In the genomic region with DNA sequence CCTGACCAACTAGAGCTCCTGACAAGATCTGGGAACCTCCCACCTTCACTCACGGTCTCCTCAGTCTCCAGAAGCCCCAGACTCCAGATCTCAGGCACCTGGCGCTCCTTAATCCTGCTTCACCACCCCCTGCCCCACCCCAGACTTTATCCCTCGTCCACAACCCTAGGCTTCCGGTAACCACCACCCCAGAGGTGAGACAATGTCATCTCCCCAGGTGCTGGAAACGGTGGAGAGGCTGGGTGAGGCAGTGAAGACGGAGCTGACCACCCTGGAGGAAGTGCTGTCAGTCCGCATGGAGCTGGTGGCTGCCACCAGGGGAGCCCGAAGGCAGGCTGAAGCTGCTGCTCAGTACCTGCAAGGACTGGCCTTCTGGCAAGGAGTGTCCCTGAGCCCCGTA, we compare ENCODE assay signal across 9 mouse cellular contexts. TPM values are rescaled to one million over a fixed set of nuclear protein-coding genes. Genes with fewer than 3 reads are reported as not detected.
DNase-seq lines count a peak whose midpoint lies in the region; ATAC-seq and TF ChIP-seq lines count a peak whose summit lies in the region.
"Had no signal": no experiment of that assay in that cellular context is flagged by ENCODE, and none has a peak within 500 bp of the region (broad histone marks: within the 10 kb centered on the region; RNA-seq: fewer than 3 reads in every experiment).

No protein-coding gene starts in this region.

- WGBS in forebrain, embryonic 13.5 days, result 34% methylated on average over 9 of the region's 9 CpGs
- 25% methylated on average over 9 of the region's 9 CpGs for WGBS in midbrain, embryonic 12.5 days

- H3K9me3 ChIP-seq in ES-Bruce4 (replicated peaks; ENCODE audit: control insufficient read depth, insufficient read depth, low read length, poor library complexity, severe bottlenecking), result no peaks in the 10 kb centered on the region
- no peaks in the 10 kb centered on the region for H3K9me3 ChIP-seq in forebrain, embryonic 13.5 days (replicated peaks)
- no peaks in the 10 kb centered on the region for H3K9me3 ChIP-seq in midbrain, embryonic 12.5 days
- H3K9me3 ChIP-seq: lung, embryonic 15.5 days had no signal

- peaks cover 6% of the 10 kb centered on the region for H3K4me1 ChIP-seq in ES-Bruce4 (ENCODE audit: control insufficient read depth, insufficient read depth, low read length)
- H3K4me1 ChIP-seq in forebrain, embryonic 13.5 days, result peaks cover 80% of the 10 kb centered on the region
- H3K4me1 ChIP-seq in midbrain, embryonic 12.5 days, result peaks cover 57% of the 10 kb centered on the region

- peak; percentile 88 for TF ChIP-seq EP300 in ES-Bruce4 (IDR thresholded peaks at IDR 0.05; ENCODE audit: insufficient read depth, low read depth, low read length)

- H3K4me3 ChIP-seq in ES-Bruce4 (ENCODE audit: low read depth, low read length), result no peak overlapping the region
- H3K4me3 ChIP-seq in forebrain, embryonic 13.5 days, result peak overlapping the region; percentile 25; the same call in 1 of the 2 replicates
- no peak overlapping the region for H3K4me3 ChIP-seq in midbrain, embryonic 12.5 days
- H3K4me3 ChIP-seq: lung, embryonic 15.5 days had no signal

- DNase-seq in cerebellum, adult 8-10 months, result peak; percentile 16
- DNase-seq in cerebellum, adult 9-10 months, result no peak
- no peak for DNase-seq in urinary bladder, postnatal 25 days (ENCODE audit: low spot score)
- no peak for DNase-seq in urinary bladder, adult 2 months (ENCODE audit: low spot score)

- no peaks in the 10 kb centered on the region for H3K27me3 ChIP-seq in ES-Bruce4 (ENCODE audit: control insufficient read depth, insufficient read depth, low read length, poor library complexity, severe bottlenecking)
- no peaks in the 10 kb centered on the region for H3K27me3 ChIP-seq in forebrain, embryonic 13.5 days
- no peaks in the 10 kb centered on the region for H3K27me3 ChIP-seq in midbrain, embryonic 12.5 days

- no peak for TF ChIP-seq POLR2A in ES-Bruce4 (IDR thresholded peaks at IDR 0.05; ENCODE audit: insufficient read depth, low read length)

- no peak for ATAC-seq in forebrain, embryonic 13.5 days
- no peak for ATAC-seq in midbrain, embryonic 12.5 days (ENCODE audit: low FRiP score, low read depth)
- ATAC-seq in frontal cortex, adult (ENCODE audit: low TSS enrichment), result no peak

- H3K4me2 ChIP-seq in forebrain, embryonic 13.5 days, result peak overlapping the region; percentile 77
- H3K4me2 ChIP-seq in midbrain, embryonic 12.5 days (replicated peaks), result peak overlapping the region; percentile 70; the same call in 1 of the 2 replicates

- no peak overlapping the region for H3K9ac ChIP-seq in ES-Bruce4 (ENCODE audit: low read depth, poor library complexity, severe bottlenecking)
- H3K9ac ChIP-seq in forebrain, embryonic 13.5 days, result peak overlapping the region; percentile 47
- peak overlapping the region; percentile 39 for H3K9ac ChIP-seq in midbrain, embryonic 12.5 days (replicated peaks)
- H3K9ac ChIP-seq: lung, embryonic 15.5 days had no signal

- TF ChIP-seq CTCF in ES-Bruce4 (IDR thresholded peaks at IDR 0.05; ENCODE audit: low read depth, low read length), result no peak

- H3K27ac ChIP-seq in ES-Bruce4 (ENCODE audit: insufficient read depth, low read length), result peak overlapping the region; percentile 71
- H3K27ac ChIP-seq in forebrain, embryonic 13.5 days, result peak overlapping the region; percentile 96
- H3K27ac ChIP-seq in midbrain, embryonic 12.5 days (replicated peaks), result peak overlapping the region; percentile 96
- H3K27ac ChIP-seq: lung, embryonic 15.5 days had no signal

- H3K36me3 ChIP-seq in ES-Bruce4 (ENCODE audit: control insufficient read depth, insufficient read depth, low read length, poor library complexity, severe bottlenecking), result 0 out of 2 replicates have a peak, but pooled peaks cover 2% of the 10 kb centered on the region
- H3K36me3 ChIP-seq in forebrain, embryonic 13.5 days (ENCODE audit: poor library complexity, severe bottlenecking), result peaks cover 49% of the 10 kb centered on the region
- H3K36me3 ChIP-seq in midbrain, embryonic 12.5 days, result peaks cover 28% of the 10 kb centered on the region
- H3K36me3 ChIP-seq: lung, embryonic 15.5 days had no signal

RNA-seq across cellular contexts. Expression of a gene that starts 6.1 kb away (rescaled TPM):
- polyA plus RNA-seq in ES-Bruce4 (2011; ENCODE audit: insufficient read depth, insufficient read length, low read depth, missing spikeins), result 22.1 and 25.0 TPM in 2 replicates
- 121 and 149 TPM in 2 replicates for polyA plus RNA-seq in forebrain, embryonic 13.5 days (2015; fragmentation: Nextera tagmentation; extraction: Ambion mirVana)
- 79.8 and 87.2 TPM in 2 replicates for polyA plus RNA-seq in midbrain, embryonic 12.5 days (2016; fragmentation: Nextera tagmentation; extraction: Ambion mirVana)
- 4.5 and 5.0 TPM in 2 replicates for polyA plus RNA-seq in urinary bladder, adult 2 months (2012; rRNA removed)

RNA-seq across cellular contexts. Expression of a gene that starts 11.5 kb away (rescaled TPM):
- 96.3 and 98.5 TPM in 2 replicates for polyA plus RNA-seq in ES-Bruce4 (2011; ENCODE audit: insufficient read depth, insufficient read length, low read depth, missing spikeins)
- 61.3 and 71.1 TPM in 2 replicates for polyA plus RNA-seq in forebrain, embryonic 13.5 days (2015; fragmentation: Nextera tagmentation; extraction: Ambion mirVana)
- polyA plus RNA-seq in midbrain, embryonic 12.5 days (2016; fragmentation: Nextera tagmentation; extraction: Ambion mirVana), result 121 and 130 TPM in 2 replicates
- polyA plus RNA-seq in urinary bladder, adult 2 months (2012; rRNA removed), result 262 and 275 TPM in 2 replicates

RNA-seq across cellular contexts. Expression of a gene that starts 24.9 kb away (rescaled TPM):
- polyA plus RNA-seq in ES-Bruce4 (2011; ENCODE audit: insufficient read depth, insufficient read length, low read depth, missing spikeins), result 0.53 and 0.73 TPM in 2 replicates
- 3.5 and 3.9 TPM in 2 replicates for polyA plus RNA-seq in forebrain, embryonic 13.5 days (2015; fragmentation: Nextera tagmentation; extraction: Ambion mirVana)
- polyA plus RNA-seq in midbrain, embryonic 12.5 days (2016; fragmentation: Nextera tagmentation; extraction: Ambion mirVana), result 2.5 and 2.7 TPM in 2 replicates
- 5.8 and 6.3 TPM in 2 replicates for polyA plus RNA-seq in urinary bladder, adult 2 months (2012; rRNA removed)

RNA-seq across cellular contexts. Expression of a gene that starts 39.4 kb away (rescaled TPM):
- 28.1 and 33.8 TPM in 2 replicates for polyA plus RNA-seq in ES-Bruce4 (2011; ENCODE audit: insufficient read depth, insufficient read length, low read depth, missing spikeins)
- 5.1 and 5.2 TPM in 2 replicates for polyA plus RNA-seq in forebrain, embryonic 13.5 days (2015; fragmentation: Nextera tagmentation; extraction: Ambion mirVana)
- polyA plus RNA-seq in midbrain, embryonic 12.5 days (2016; fragmentation: Nextera tagmentation; extraction: Ambion mirVana), result 13.2 and 17.7 TPM in 2 replicates
- polyA plus RNA-seq in urinary bladder, adult 2 months (2012; rRNA removed), result 90.1 and 98.9 TPM in 2 replicates
